ENCODE assay signal across 29 mouse cellular contexts in the genomic region with DNA sequence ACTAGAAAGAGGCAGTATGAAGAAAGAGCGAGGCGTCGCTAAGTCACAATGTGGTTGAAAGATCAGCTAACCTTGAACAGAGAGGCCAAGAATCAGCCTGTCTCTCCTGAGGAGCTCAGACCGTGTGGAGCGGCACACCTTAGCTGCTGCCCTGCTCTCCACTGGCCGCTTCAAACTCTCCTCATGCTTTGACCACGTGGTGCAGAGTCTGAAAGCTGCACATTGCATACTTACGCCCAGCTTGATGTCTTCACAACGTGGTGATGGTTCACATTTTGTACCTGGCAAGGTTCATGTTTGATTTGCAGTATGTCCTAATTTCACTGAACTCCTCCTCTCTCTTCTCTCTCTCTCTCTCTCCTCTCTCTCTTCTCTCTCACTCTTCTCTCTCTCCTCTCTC. TPM values are rescaled to one million over a fixed set of nuclear protein-coding genes. Genes with fewer than 3 reads are reported as not detected.
DNase-seq lines count a peak whose midpoint lies in the region; ATAC-seq and TF ChIP-seq lines count a peak whose summit lies in the region.
"Had no signal": no experiment of that assay in that cellular context is flagged by ENCODE, and none has a peak within 500 bp of the region (broad histone marks: within the 10 kb centered on the region; RNA-seq: fewer than 3 reads in every experiment).

No protein-coding gene starts in this region.

- no peaks in the 10 kb centered on the region for H3K4me1 ChIP-seq in liver, adult 2 months (ENCODE audit: control insufficient read depth, insufficient read depth, low read length)
- no peaks in the 10 kb centered on the region for H3K4me1 ChIP-seq in liver, embryonic 12.5 days
- no peaks in the 10 kb centered on the region for H3K4me1 ChIP-seq in lung, postnatal 0 days (ENCODE audit: insufficient read depth, low read depth, low read length)
- H3K4me1 ChIP-seq: embryonic facial prominence, embryonic 13.5 days; embryonic facial prominence, embryonic 15.5 days; forebrain, embryonic 10.5 days; forebrain, embryonic 12.5 days had no signal

- TF ChIP-seq POLR2A in liver, adult 2 months (IDR thresholded peaks at IDR 0.05; ENCODE audit: extremely low read depth, insufficient read depth, low read length) = no peak

- H3K27me3 ChIP-seq in liver, adult 2 months (ENCODE audit: control insufficient read depth, insufficient read depth, low read length) = no peaks in the 10 kb centered on the region
- peaks cover 5% of the 10 kb centered on the region; the same call in 1 of the 2 replicates for H3K27me3 ChIP-seq in liver, embryonic 12.5 days (replicated peaks)
- H3K27me3 ChIP-seq in lung, postnatal 0 days (replicated peaks; ENCODE audit: insufficient read depth, low read length) = no peaks in the 10 kb centered on the region
- H3K27me3 ChIP-seq: embryonic facial prominence, embryonic 13.5 days; embryonic facial prominence, embryonic 15.5 days; forebrain, embryonic 12.5 days had no signal

- WGBS in liver, adult 2 months = 50% methylated on average over 9 of the region's 9 CpGs
- WGBS in liver, embryonic 12.5 days (ENCODE audit: insufficient replicate concordance) = 62% methylated on average over 9 of the region's 9 CpGs
- 53% methylated on average over 9 of the region's 9 CpGs for WGBS in lung, postnatal 0 days

- no peak overlapping the region for H3K4me3 ChIP-seq in liver, adult 2 months (ENCODE audit: insufficient read depth, low read depth, low read length)
- H3K4me3 ChIP-seq in liver, embryonic 12.5 days = no peak overlapping the region
- H3K4me3 ChIP-seq in lung, postnatal 0 days (ENCODE audit: low read depth, low read length) = no peak overlapping the region
- H3K4me3 ChIP-seq: embryonic facial prominence, embryonic 13.5 days; embryonic facial prominence, embryonic 15.5 days; erythroblast, embryonic 14.5 days; forebrain, embryonic 10.5 days; forebrain, embryonic 12.5 days had no signal

- no peak for ATAC-seq in liver, embryonic 12.5 days
- ATAC-seq in lung, postnatal 0 days = peak; percentile 60; the same call in 1 of the 2 replicates
- ATAC-seq: forebrain, embryonic 14.5 days; forebrain, embryonic 16.5 days had no signal

- no peak for TF ChIP-seq CTCF in liver, adult 2 months (IDR thresholded peaks at IDR 0.05; ENCODE audit: low read depth, low read length)
- TF ChIP-seq CTCF in lung, postnatal 0 days (IDR thresholded peaks at IDR 0.05) = no peak

- no peak overlapping the region for H3K4me2 ChIP-seq in liver, embryonic 12.5 days
- no peak overlapping the region for H3K4me2 ChIP-seq in lung, postnatal 0 days (replicated peaks; ENCODE audit: low read depth, low read length)
- H3K4me2 ChIP-seq: embryonic facial prominence, embryonic 13.5 days; embryonic facial prominence, embryonic 15.5 days; forebrain, embryonic 12.5 days had no signal

- no peaks in the 10 kb centered on the region for H3K79me2 ChIP-seq in liver, adult 2 months (ENCODE audit: control insufficient read depth, insufficient read depth, low read length)

- H3K9ac ChIP-seq in liver, adult 2 months (ENCODE audit: low read depth, low read length) = no peak overlapping the region
- no peak overlapping the region for H3K9ac ChIP-seq in liver, embryonic 12.5 days
- H3K9ac ChIP-seq in lung, postnatal 0 days (replicated peaks; ENCODE audit: low read depth) = no peak overlapping the region
- H3K9ac ChIP-seq: embryonic facial prominence, embryonic 13.5 days; embryonic facial prominence, embryonic 15.5 days; forebrain, embryonic 12.5 days had no signal

- TF ChIP-seq EP300 in lung, postnatal 0 days (IDR thresholded peaks at IDR 0.05) = no peak

- H3K36me3 ChIP-seq in liver, adult 2 months (ENCODE audit: control insufficient read depth, insufficient read depth, low read length) = no peaks in the 10 kb centered on the region
- no peaks in the 10 kb centered on the region for H3K36me3 ChIP-seq in liver, embryonic 12.5 days
- no peaks in the 10 kb centered on the region for H3K36me3 ChIP-seq in lung, postnatal 0 days (ENCODE audit: insufficient read depth, low read length)
- H3K36me3 ChIP-seq: embryonic facial prominence, embryonic 13.5 days; embryonic facial prominence, embryonic 15.5 days; forebrain, embryonic 10.5 days; forebrain, embryonic 12.5 days had no signal

- H3K27ac ChIP-seq in liver, adult 2 months (replicated peaks; ENCODE audit: insufficient read depth, low read depth, low read length) = no peak overlapping the region
- no peak overlapping the region for H3K27ac ChIP-seq in liver, embryonic 12.5 days
- no peak overlapping the region for H3K27ac ChIP-seq in lung, postnatal 0 days (ENCODE audit: low read length)
- H3K27ac ChIP-seq: embryonic facial prominence, embryonic 13.5 days; embryonic facial prominence, embryonic 15.5 days; forebrain, embryonic 10.5 days; forebrain, embryonic 12.5 days had no signal

- H3K9me3 ChIP-seq in liver, embryonic 12.5 days (replicated peaks) = no peaks in the 10 kb centered on the region
- H3K9me3 ChIP-seq in lung, postnatal 0 days (ENCODE audit: low read length) = no peaks in the 10 kb centered on the region
- H3K9me3 ChIP-seq: embryonic facial prominence, embryonic 13.5 days; embryonic facial prominence, embryonic 15.5 days; forebrain, embryonic 10.5 days; forebrain, embryonic 12.5 days had no signal

- DNase-seq in liver, adult 2 months (ENCODE audit: extremely low read depth, low read depth, low spot score) = peak; percentile 74
- no peak for DNase-seq in lung, postnatal 0 days (ENCODE audit: low spot score)
- DNase-seq in lung, postnatal 36 days = no peak
- no peak for DNase-seq in right cerebral cortex, postnatal 25 days
- DNase-seq: adrenal gland, adult 2 months; adrenal gland, postnatal 10 days; adrenal gland, postnatal 25 days; cerebellum, adult 11 months; cerebellum, adult 18-20 months; cerebellum, adult 8-10 months; cerebellum, adult 9-11 months; cerebellum, postnatal 14 days; cerebellum, postnatal 36 days; embryo, embryonic 11 days had no signal

RNA-seq across cellular contexts. Expression of gene 4930568D16Rik, which starts 11.8 kb away (rescaled TPM):
- not detected in 2 replicates for total RNA-seq in liver, adult 2 months (2014; rRNA removed)
- not detected in 2 replicates for polyA plus RNA-seq in liver, adult 2 months (2012; rRNA removed)
- not detected in 2 replicates for polyA plus RNA-seq in liver, embryonic 12.5 days (2016; fragmentation: Nextera tagmentation; extraction: Ambion mirVana)
- polyA plus RNA-seq in lung, postnatal 0 days (2015; fragmentation: Nextera tagmentation; extraction: Ambion mirVana) = not detected in 2 replicates
- total RNA-seq: adrenal gland, adult 2 months; adrenal gland, postnatal 10 days; adrenal gland, postnatal 25 days; adrenal gland, postnatal 4 days; common myeloid progenitor, adult 5-6 weeks; ES-E14; MEL had no signal
- polyA plus RNA-seq: adrenal gland, adult 2 months; brain, embryonic 14.5 days; C2C12; embryonic facial prominence, embryonic 11.5 days; embryonic facial prominence, embryonic 13.5 days; embryonic facial prominence, embryonic 15.5 days; erythroblast, embryonic 14.5 days; forebrain, embryonic 10.5 days; forebrain, embryonic 12.5 days; forebrain, embryonic 14.5 days; forebrain, embryonic 16.5 days had no signal

RNA-seq across cellular contexts. Expression of gene 4930402F06Rik, which starts 17.7 kb away (rescaled TPM):
- total RNA-seq in liver, adult 2 months (2014; rRNA removed) = not detected in 2 replicates
- polyA plus RNA-seq in liver, adult 2 months (2012; rRNA removed) = not detected in 2 replicates
- not detected in 2 replicates for polyA plus RNA-seq in liver, embryonic 12.5 days (2016; fragmentation: Nextera tagmentation; extraction: Ambion mirVana)
- polyA plus RNA-seq in lung, postnatal 0 days (2015; fragmentation: Nextera tagmentation; extraction: Ambion mirVana) = not detected in 2 replicates
- total RNA-seq: adrenal gland, adult 2 months; adrenal gland, postnatal 10 days; adrenal gland, postnatal 25 days; adrenal gland, postnatal 4 days; common myeloid progenitor, adult 5-6 weeks; ES-E14; MEL had no signal
- polyA plus RNA-seq: adrenal gland, adult 2 months; brain, embryonic 14.5 days; C2C12; embryonic facial prominence, embryonic 11.5 days; embryonic facial prominence, embryonic 13.5 days; embryonic facial prominence, embryonic 15.5 days; erythroblast, embryonic 14.5 days; forebrain, embryonic 10.5 days; forebrain, embryonic 12.5 days; forebrain, embryonic 14.5 days; forebrain, embryonic 16.5 days had no signal

RNA-seq across cellular contexts. Expression of gene Stom, which starts 42.5 kb away (rescaled TPM):
- total RNA-seq in liver, adult 2 months (2014; rRNA removed) = 42.4 and 46.7 TPM in 2 replicates
- 34.2 and 40.3 TPM in 2 replicates for polyA plus RNA-seq in liver, adult 2 months (2012; rRNA removed)
- 134 TPM in 2 replicates for polyA plus RNA-seq in liver, embryonic 12.5 days (2016; fragmentation: Nextera tagmentation; extraction: Ambion mirVana)
- polyA plus RNA-seq in lung, postnatal 0 days (2015; fragmentation: Nextera tagmentation; extraction: Ambion mirVana) = 76.9 and 86.2 TPM in 2 replicates
